Mouse (Mus musculus) adrenal gland, adult 8-10 months (tissue): ENCODE measurements around the gene Herc2. TPM values are rescaled to one million over a fixed set of nuclear protein-coding genes. Genes with fewer than 3 reads are reported as not detected.

Experiments
- DNase-seq: peaks from one replicate; pipeline ENCODE4 v3.0.0; 2022
- total RNA-seq, 4 experiments: library from RNA; stranded (reverse); gene quantifications; 2 replicates each; pipeline ENCODE4 v1.2.4; 2022

The Herc2 gene
- total RNA-seq, 4 experiments from 2014 or later: 67.5 to 85.6 (median 76.3) TPM

DNA sequence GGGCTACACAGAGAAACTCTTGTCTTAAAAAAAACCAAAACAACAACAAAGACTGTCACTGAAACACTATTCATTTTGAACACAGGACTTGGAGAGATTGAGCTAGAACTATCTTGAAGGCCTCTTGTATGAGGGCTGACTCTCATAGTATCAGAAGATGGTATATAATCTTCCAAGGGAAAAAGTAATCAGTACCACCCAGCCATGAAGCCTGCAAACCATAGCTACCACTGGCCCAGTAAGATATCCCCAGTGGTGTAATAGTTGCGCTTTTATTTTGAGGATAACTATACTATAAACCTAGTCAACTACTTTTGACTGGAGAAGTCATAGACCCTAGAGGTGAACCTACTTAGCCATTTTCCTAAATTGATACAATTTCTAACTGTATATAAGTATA lies 16.6 kb downstream of the Herc2 start:
- no peak for DNase-seq

DNA sequence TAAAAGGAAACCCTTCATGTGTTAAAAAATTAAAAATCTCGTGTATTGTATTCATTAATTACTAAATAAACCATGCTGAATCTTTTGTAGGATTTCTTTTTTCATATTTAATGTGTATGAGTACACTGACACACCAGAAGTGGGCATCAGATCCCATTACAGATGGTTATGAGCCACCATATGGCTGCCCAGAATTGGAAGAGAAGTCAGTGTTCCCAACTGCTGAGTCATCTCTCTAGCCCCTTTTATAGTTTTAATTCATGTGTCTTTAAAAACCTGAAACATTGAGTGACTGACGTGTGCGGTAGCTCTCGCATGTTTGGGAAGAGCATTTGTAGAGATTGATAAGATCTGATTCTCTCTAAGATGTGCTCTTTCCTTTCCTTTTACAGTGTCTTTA lies 21.7 kb downstream of the Herc2 start:
- no peak for DNase-seq

DNA sequence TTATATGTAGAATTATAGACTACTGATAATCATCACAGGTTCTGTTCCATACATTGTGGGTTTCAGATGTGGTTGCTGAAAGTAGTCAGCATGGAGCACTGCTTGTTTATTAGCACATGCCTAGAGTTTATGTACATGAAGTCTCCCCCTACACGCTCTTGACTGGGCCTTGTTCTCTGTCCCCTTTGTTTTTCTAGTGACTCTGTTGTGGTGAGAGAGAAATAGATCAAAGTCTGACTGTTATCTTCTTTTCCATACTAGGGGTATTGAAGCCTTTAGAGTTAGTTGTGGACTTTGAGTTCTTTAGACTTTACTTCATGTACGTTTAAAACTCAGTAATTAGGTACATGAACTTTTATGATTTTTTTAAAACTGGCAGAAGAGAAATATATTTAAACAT lies 33.0 kb downstream of the Herc2 start:
- DNase-seq: no peak

DNA sequence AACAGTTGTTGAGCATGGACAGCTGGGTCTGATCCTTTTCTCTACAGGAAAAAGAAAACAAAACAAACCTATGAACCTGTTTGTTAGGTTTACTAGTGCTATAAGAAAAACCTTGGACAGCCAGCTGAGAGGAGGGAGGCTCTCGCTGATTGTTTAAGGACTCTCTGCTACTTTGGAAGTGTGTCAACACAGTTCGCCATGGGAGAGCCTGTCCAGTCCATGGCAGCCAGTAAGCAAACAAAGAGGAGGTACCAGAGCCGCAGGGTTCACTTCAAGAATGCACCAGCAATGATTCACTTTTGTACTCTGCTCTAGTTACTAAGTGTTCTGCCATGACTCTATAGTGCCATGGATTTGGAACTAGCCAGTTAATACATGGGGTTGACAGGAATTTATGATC lies 39.1 kb downstream of the Herc2 start:
- DNase-seq: no peak

DNA sequence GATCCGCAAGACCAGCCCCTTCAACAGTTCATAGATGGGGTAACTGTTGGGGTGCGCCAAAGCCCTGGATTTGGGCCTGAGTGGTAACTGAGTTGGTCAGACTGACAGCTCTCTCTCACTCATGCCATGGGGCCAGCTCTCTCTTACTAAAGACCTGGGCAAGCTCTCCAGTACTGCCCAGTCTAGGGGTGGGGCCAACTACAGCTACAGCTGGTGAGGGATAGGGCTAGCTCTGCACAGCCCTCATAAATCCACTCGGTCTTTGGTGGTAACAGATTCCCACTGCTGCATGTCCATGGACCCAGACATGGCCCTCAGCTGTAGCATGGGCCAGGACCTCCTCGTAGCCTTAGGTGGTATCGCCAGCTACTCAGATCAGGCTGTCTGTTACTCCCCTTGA lies 41.4 kb downstream of the Herc2 start:
- no peak for DNase-seq

DNA sequence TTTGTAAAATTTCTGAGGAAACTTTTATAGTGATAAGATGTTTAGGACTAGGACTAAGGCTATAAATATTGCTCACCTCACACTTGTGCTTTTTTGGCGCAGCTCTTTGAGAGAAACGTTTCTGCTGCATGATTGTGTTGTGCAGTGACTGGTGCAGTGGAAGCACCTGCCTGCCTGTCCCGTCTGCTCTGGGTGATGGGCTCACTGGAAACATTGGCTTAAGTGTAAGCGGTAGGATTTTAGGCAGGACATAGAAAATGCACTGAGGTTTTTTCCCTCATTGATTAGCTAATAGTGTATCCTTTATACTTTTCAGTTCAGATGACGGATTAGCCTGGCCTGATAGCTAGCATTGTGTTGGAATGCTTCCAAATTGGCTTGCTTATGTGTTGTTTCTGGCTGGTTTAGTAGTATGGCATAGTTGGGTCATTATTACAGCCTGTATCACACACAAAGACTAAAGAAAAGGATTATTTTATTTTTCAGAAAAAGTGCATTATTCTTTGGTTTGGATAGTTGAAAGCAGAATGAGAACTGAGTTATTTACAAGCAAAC lies 52.4 kb downstream of the Herc2 start:
- no peak for DNase-seq

DNA sequence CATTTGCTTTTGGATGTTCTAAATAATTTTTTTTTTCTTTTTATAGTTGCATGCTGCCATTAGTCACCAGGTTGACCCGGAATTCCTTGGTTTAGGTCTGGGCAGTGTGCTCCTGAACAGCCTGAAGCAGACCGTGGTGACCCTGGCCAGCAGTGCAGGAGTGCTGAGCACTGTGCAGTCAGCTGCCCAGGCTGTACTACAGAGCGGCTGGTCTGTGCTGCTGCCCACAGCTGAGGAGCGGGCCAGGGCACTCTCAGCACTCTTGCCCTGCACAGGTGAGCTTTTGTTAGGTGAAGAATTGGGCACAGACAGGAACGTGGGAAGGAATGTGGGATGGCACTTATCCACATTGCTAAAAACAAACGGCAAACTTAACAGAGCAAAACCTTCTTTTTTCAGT lies 63.0 kb downstream of the Herc2 start:
- DNase-seq: no peak

DNA sequence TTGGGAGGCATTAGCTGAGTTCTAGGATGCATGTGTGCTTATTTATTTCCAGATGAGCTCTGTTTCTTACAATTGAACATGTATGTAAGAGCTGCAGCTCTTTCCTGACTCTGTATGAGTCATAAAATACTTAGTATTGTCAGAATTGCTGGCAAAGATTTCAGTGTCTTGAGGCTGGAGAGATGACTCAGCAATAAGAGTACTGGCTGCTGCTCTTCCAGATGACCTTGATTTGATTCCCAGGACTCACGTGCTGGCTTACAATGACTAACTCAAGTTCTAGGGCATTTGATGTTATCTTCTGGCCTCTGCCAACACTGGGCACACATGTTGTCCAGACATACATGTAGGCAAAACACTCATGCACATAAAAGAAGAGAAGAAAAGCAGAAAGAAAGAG lies 64.2 kb downstream of the Herc2 start:
- DNase-seq: peak; percentile 67

DNA sequence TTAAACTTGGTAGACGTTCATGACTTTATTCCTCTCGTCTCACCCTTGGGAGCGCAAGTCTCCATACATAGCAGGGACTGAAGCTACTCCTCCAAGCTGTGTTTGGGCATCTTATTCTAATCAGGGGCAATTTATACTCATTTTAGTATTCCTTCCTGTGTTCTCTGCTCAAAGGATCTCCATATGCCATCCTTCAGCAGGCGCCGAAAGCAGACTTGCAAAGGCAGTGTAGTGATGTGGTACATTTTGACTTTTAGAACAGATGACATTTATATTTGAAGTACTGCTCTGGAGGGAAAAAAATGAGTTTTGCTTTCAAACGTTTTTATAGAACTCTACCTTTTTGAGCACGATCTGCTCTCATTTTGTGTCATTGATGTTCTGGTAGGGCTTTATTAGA lies 71.0 kb downstream of the Herc2 start:
- no peak for DNase-seq

DNA sequence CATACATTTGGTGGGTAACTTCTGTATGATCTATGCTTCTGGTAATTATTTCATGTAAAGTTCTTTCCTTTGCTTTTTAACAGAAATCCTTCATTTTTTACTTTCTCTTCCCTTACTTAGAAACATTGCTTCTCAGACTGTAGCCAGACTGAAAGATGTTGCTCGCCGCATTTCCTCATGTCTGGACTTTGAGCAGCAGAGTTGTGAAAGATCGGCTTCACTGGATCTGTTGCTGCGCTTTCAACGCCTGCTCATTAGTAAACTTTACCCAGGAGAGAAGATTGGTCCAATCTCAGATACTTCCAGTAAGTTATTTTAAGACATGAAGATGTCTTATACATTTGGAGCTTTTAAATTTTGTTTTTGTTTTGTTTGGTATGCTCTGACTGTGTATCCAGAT lies 71.4 kb downstream of the Herc2 start:
- no peak for DNase-seq

DNA sequence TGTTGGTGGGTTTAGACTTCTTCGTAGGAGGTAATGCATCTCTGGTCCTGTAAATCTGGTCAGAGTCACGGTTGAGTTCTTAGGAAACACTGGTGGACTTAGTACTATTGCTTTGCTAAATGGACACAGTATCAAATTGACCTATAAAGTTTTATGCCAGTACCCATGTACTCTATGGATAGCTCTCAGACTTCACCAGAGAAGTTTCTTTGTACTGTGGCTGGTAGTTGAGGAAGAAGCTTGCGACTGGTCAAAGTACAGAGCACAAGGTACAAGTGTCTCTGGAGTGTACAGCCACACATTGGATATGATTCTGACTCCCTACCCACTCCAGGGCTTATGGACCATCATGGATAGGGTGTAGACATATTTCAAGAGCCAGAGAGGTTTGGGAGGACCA lies 78.1 kb downstream of the Herc2 start:
- no peak for DNase-seq

DNA sequence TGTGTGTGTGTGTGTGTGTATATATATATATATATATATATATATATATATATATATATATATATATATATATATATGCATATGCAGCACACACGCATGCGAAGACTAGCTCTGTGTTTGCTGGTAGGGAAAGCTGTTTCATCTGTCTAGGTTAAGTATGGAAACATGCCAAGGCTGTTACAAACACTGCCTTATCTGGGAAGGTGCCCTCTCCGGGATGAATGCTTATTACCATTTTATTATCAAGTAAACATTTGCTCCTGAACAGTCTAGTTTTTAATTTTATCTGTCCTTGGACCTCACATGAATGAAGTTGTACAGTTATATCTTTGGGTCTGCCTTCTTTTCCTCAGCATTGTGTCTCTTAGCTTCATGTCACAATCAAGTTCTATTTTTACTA lies 79.6 kb downstream of the Herc2 start:
- no peak for DNase-seq

DNA sequence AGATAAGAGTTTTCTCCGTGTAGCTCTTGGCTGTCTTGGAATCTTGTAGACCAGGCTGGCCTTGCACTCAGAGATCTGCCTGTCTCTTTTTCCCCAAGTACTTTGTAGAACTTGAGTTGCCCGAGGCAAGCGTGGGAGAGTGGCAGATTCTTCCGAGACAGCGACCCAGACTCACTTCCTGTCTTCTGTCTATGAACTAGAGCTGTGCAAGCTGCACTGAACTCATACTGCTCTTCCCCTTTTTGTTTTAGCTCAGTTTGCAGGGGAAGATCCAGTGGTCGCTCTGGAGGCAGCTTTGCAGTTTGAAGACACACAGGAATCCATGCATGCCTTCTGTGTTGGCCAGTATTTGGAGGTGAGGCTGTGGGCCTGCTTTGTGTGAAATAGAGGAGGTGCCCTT lies 81.6 kb downstream of the Herc2 start:
- DNase-seq: no peak

DNA sequence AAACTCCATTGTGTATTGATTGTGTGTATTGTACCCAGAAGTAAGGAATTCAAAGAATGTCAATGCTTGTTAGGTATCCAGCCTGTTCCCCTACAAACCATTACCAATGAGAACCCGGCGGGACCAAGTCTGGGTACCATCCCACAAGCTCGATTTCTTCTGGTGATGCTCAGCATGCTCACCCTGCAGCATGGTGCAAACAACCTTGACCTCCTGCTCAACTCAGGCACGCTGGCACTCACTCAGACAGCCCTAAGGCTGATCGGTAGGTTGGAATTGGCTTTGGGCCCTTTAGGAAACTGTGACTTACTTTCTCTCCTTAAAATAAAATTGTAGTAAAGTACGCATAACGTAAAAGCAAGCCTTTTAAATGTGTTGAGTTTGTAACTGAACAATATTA lies 88.7 kb downstream of the Herc2 start:
- peak; percentile 6 for DNase-seq

DNA sequence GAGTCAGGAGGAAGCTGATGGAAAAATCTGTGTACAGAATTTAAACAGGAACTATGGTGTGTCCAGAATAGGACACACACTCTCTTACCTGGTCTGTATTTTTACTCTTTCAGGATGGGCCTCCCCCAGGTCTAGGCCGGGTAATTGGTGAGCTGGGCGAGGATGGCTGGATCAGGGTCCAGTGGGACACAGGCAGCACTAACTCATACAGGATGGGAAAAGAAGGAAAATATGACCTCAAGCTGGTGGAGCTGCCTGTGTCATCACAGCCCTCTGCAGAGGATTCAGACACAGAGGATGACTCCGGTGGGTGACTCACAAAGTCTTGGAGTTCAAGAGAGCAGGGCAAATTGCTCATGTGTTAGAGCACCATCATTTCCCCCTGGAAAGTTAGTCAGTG lies 96.4 kb downstream of the Herc2 start:
- no peak for DNase-seq

DNA sequence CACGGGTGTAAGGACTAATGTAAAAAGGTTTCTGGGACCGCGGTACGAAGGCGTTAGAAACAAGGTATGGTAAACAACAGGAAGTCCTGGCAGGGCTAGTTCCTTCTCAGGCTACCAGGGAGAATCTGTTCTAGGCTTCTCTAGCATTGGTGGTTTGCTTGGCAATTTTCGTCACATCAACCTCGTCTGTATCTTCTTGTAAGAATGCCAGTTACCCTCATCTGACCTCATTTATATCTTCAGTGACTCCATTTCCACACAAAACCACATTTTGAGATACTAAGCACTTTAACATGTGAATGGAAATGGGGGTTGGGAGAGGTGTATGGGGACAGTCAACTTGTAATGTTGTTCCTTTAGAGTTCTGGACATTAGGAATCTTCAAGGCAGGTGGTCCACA lies 98.9 kb downstream of the Herc2 start:
- DNase-seq: no peak

DNA sequence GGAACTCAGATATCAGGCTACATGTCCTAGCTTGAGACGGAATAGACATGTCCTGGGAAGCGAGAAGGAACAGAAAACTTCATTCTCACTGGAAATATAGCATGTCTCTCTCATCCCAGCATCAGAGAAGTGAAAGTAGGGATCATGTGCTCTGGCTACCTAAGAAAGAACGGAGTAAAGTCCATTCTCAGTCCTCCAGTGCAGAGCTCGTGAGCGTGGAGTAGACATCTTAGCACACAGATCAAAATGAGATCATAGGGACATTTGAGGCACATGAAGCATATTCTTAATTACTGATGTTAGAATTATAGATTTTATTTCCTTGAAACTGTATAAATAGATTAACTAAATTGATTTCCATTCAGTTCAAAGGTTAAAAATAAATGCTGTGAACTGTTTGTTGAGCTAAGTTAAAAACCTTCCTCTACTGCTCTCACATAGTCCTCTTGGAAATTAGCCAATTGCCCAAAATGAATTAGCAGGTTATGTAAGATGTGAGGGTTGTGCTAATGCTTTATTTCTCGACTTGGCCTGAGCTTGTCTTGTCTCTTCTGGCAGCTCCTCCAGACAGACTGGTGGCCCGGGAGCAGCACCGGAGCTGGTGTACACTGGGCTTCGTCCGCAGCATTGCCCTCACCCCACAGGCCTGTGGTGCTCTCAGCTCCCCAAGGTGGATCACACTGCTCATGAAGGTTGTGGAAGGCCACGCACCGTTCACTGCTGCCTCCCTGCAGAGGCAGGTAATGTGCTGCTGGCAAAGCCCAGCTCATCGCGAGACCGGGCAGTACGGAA lies 102.1 kb downstream of the Herc2 start:
- DNase-seq: no peak

DNA sequence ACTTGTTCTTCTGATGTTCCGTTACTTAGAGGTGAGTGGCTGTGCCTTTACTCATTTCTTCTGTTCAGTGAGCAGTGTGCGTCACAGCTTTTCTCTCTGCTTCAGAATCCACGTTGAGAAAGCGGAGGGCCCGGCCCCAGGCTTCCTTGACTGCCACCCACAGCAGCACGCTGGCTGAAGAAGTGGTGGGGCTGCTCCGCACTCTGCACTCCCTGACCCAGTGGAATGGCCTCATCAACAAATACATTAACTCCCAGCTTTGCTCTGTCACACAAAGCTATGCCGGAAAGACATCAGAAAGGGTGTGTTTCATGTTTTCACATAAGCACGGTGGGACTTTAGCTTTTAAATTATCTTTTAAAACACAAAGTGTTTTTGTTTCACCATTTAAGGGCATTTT lies 103.2 kb downstream of the Herc2 start:
- no peak for DNase-seq

DNA sequence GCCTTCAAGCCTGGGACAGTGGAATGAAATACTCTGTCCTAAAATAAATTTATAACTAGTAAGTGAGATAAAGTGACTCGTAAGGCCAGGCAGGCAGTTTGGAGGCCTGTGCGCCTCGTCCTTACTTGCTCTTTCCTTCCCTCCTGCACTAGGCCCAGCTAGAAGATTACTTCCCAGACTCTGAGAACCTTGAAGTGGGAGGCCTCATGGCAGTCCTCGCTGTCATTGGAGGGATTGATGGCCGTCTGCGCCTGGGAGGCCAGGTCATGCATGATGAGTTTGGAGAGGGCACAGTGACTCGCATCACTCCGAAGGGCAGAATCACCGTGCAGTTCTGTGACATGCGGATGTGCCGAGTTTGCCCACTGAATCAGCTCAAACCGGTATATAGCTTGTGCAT lies 103.6 kb downstream of the Herc2 start:
- peak; percentile 56 for DNase-seq

DNA sequence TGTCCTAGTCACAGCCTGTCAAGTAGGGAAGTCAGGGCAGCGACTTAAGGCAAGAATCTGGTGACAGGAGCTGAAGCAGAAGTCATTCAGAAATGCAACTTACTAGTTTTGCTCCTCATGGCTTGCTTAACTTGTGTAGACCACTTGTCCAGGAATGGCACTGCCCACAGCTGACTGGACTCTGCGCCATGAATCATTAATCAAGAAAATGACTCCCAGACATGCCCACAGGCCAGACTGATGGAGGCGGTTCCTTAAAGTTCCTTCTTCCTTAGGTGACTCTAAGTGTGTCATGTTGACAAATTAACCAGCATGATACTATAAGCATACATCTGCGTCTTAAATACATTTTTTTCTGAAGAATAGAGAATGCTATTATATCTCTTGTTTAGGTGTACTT lies 113.3 kb downstream of the Herc2 start:
- DNase-seq: no peak

DNA sequence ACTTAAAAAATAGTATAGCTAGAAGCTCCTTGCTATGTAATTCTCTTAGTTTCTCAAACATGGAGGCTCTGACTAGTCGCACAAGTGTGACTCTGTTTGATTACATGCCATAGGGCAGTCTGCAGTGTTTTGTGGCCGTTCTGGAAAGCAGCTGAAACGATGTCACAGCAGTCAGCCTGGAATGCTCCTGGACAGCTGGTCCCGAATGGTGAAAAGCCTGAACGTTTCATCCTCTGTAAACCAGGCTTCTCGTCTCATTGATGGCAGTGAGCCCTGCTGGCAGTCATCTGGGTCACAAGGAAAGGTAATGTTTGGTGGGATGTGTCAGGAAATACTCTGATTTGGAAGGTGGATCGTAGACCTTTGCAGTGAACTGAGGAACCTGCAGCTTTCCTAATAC lies 118.7 kb downstream of the Herc2 start:
- DNase-seq: no peak

DNA sequence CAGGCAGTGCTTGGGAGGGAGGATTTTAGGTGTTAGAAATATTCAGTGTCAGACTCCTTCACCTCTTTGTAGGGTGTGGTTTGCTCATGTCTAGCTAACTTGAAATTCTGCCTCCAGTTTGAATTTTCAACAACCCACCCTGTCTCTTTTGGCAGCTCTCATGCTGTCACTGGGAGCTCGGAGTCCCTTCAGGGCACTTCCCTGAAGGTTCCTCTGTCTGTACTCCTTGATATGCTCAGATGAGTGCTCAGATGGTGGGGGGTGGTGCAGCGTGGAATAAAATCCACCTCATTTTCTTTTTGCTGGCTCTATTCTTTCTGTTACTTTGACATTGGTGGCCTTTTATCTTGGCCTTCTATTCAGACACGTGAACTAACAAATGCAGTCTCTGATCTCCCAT lies 127.4 kb downstream of the Herc2 start:
- no peak for DNase-seq

DNA sequence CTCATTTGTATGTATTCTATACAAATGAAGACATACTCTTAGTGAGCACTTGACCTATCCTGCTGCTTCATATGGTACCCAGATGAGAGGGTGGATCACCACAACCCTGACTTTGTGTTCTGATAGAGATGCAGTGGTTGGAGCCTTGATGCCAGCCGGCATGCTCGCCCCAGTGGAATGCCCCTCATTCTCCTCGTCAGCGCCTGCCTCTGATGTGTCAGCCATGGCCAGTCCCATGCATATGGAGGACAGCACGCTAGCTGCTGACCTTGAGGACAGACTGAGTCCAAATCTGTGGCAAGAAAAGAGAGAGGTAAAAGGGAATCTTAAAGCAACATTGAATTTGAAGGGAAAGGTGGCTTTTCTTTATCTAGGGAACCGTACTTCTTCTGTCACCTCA lies 141.0 kb downstream of the Herc2 start:
- no peak for DNase-seq

DNA sequence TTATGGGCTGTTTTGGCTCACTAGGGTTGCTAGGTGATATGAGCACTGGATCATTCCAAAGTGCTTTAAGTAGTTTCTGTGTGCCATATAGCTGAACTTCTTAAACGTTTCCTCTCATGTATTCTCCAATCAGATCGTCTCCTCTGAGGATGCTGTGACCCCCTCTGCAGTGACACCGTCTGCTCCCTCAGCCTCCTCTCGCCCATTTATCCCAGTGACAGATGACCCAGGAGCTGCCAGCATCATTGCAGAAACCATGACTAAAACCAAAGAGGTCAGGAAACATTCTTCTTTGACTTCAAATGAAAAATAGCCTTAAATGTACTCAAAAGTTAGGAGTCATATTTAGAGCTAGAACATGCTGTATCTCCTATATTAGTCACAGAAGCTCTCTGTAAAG lies 141.7 kb downstream of the Herc2 start:
- DNase-seq: peak; percentile 9
